Mouse (Mus musculus) CH12.LX (cell line): ENCODE measurements around the gene Malrd1.

ENCODE experiments used
- BHLHE40 ChIP-seq: IDR thresholded peaks from 2 replicates; pipeline ENCODE4 v1.6.1; 2011; ENCODE audit warnings: mild to moderate bottlenecking, low read depth, low read length, improper control_type of control experiment
- CHD1 ChIP-seq: IDR thresholded peaks from 2 replicates; pipeline ENCODE4 v1.6.1; 2012; ENCODE audit warnings: low read depth, low read length, improper control_type of control experiment, inconsistent platforms
- CTCF ChIP-seq, 2 experiments: IDR thresholded peaks in 1 of 2; conservative IDR thresholded peaks in 1 of 2; 2 replicates each; pipeline ENCODE4 v1.5.1; 2011 to 2012; ENCODE audit warnings: low read depth in 2 of 2, low read length in 2 of 2, improper control_type of control experiment in 1 of 2, inconsistent platforms in 1 of 2, mild to moderate bottlenecking in 1 of 2, moderate library complexity in 1 of 2
- EP300 ChIP-seq: IDR thresholded peaks from 2 replicates; pipeline ENCODE4 v1.6.1; 2011; ENCODE audit warnings: low read length, improper control_type of control experiment
- MXI1 ChIP-seq: IDR thresholded peaks from 2 replicates; pipeline ENCODE4 v1.6.1; 2011; ENCODE audit warnings: mild to moderate bottlenecking, low read depth, low read length, improper control_type of control experiment
- MYC ChIP-seq: IDR thresholded peaks from 2 replicates; pipeline ENCODE4 v1.6.1; 2011; ENCODE audit warnings: low read depth, mild to moderate bottlenecking, improper control_type of control experiment, low read length
- POLR2A ChIP-seq: IDR thresholded peaks from 2 replicates; pipeline ENCODE4 v1.6.1; 2011; ENCODE audit warnings: low read depth, mild to moderate bottlenecking, improper control_type of control experiment, low read length
- RCOR1 ChIP-seq: conservative IDR thresholded peaks from 2 replicates; pipeline ENCODE4 v1.6.1; 2012; ENCODE audit warnings: low read depth, mild to moderate bottlenecking, inconsistent platforms, low read length, improper control_type of control experiment
- TBP ChIP-seq: conservative IDR thresholded peaks from 2 replicates; pipeline ENCODE4 v1.6.1; 2011; ENCODE audit warnings: low read depth, low read length, improper control_type of control experiment
- USF2 ChIP-seq: conservative IDR thresholded peaks from 2 replicates; pipeline ENCODE4 v1.6.1; 2011; ENCODE audit warnings: low read depth, low read length, improper control_type of control experiment
- ZNF384 ChIP-seq: IDR thresholded peaks from 2 replicates; pipeline ENCODE4 v1.6.1; 2012; ENCODE audit warnings: low read depth, low read length, improper control_type of control experiment, inconsistent platforms

DNA sequence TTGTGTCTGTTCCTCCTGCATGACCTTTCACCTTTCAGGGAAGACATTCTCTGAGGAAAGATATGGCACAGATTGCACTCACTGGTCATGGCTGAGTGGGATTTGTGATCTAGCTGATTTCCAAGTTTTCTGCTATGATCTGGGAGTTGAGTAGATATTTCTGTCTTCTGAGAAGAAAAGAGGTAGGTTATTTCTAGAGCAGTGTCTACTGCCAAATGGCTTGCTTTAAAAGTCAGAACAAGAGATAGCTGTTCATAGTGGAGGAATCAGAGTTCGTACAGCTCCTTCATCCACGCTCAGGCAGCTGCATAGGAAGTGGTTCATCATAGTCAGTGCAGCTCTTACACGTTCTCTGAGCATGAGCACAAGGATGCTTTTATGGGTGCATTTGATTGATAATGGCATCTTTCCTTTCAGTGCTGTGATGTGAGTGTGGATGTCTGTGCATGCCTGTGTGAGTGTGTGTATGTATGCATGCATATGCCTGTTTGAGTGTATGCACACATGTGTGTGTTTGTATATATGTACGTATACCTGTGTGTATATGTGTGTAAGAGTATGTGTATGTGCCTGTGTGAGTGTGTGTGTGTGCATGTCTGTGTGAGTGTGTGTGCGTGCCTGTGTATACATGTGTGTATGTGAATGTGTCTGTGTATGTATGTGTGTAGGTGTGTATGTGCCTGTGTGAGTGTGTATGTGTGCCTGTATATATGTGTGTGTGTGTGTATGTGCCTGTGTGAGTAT lies 637.1 kb downstream of the Malrd1 start:
- no peak for TF ChIP-seq EP300
- no peak for TF ChIP-seq POLR2A
- TF ChIP-seq USF2 = no peak
- TF ChIP-seq TBP = no peak
- TF ChIP-seq CTCF (conservative IDR thresholded peaks at IDR 0.05 in 1 of 2, IDR thresholded peaks at IDR 0.05 in 1 of 2; ENCODE audit: low read depth in 2 of 2, low read length in 2 of 2) = no peak
- TF ChIP-seq RCOR1 = no peak
- TF ChIP-seq MYC = no peak
- TF ChIP-seq BHLHE40 = no peak
- TF ChIP-seq ZNF384 = no peak
- TF ChIP-seq MXI1 = no peak
- no peak for TF ChIP-seq CHD1
